Mouse (Mus musculus): ENCODE results near the gene Nav2.

- TF ChIP-seq CHD2 (IDR thresholded peaks at IDR 0.05; ENCODE audit: low read length): no peak
- no peak for TF ChIP-seq GATA1 (IDR thresholded peaks at IDR 0.05; ENCODE audit: low read depth, low read length)
- no peak for TF ChIP-seq SMC3 (IDR thresholded peaks at IDR 0.05; ENCODE audit: low read depth, low read length)
- TF ChIP-seq MYB (IDR thresholded peaks at IDR 0.05; ENCODE audit: low read depth, low read length): no peak
These were observed 432.8 kb downstream of the Nav2 start for GRCm38 (mm10) chr7:49341151-49341918.

All from MEL (cell line).